Comparison of ENCODE assay signal across 11 mouse cellular contexts in genomic region chr7:107787977-107788620, GRCm38 (mm10). TPM values are rescaled to one million over a fixed set of nuclear protein-coding genes. Genes with fewer than 3 reads are reported as not detected.
DNase-seq lines count a peak whose midpoint lies in the region; ATAC-seq and TF ChIP-seq lines count a peak whose summit lies in the region.
"Had no signal": no experiment of that assay in that cellular context is flagged by ENCODE, and none has a peak within 500 bp of the region (broad histone marks: within the 10 kb centered on the region; RNA-seq: fewer than 3 reads in every experiment).

No protein-coding gene starts in this region.

- no peak overlapping the region for H3K9ac ChIP-seq in liver, embryonic 14.5 days (replicated peaks)
- H3K9ac ChIP-seq: liver, embryonic 15.5 days had no signal

- peak; percentile 11 for DNase-seq in adrenal gland, postnatal 14 days
- no peak for DNase-seq in adrenal gland, postnatal 4 days (ENCODE audit: low spot score in 2 of 2)
- DNase-seq in liver, embryonic 14.5 days (ENCODE audit: low read depth in 3 of 3, low spot score in 3 of 3) = no peak
- no peak for DNase-seq in liver
- DNase-seq in forelimb bud, embryonic 11.5 days (ENCODE audit: low read depth, low spot score) = peak; percentile 28
- DNase-seq in lung, postnatal 25 days (ENCODE audit: low spot score) = peak; percentile 2
- no peak for DNase-seq in testis, postnatal 14 days (ENCODE audit: low spot score)
- no peak for DNase-seq in spleen, postnatal 4 days (ENCODE audit: low spot score in 2 of 2)

- no peak overlapping the region for H3K4me3 ChIP-seq in liver, embryonic 14.5 days (ENCODE audit: insufficient read depth in 1 of 2, low read depth in 2 of 2, low read length in 2 of 2)
- H3K4me3 ChIP-seq: liver, embryonic 15.5 days had no signal

- no peaks in the 10 kb centered on the region for H3K36me3 ChIP-seq in liver, embryonic 14.5 days (replicated peaks; ENCODE audit: control insufficient read depth, insufficient read depth, low read depth)
- H3K36me3 ChIP-seq: liver, embryonic 15.5 days had no signal

- TF ChIP-seq CTCF in liver, embryonic 14.5 days (IDR thresholded peaks at IDR 0.05; ENCODE audit: low read depth) = peak; percentile 33; the same call in 1 of the 2 replicates

- no peak overlapping the region for H3K27ac ChIP-seq in liver, embryonic 14.5 days
- H3K27ac ChIP-seq: liver, embryonic 15.5 days had no signal

- no peak overlapping the region for H3K4me2 ChIP-seq in liver, embryonic 14.5 days (ENCODE audit: low read depth)
- H3K4me2 ChIP-seq: liver, embryonic 15.5 days had no signal

- 33% methylated on average over 3 of the region's 3 CpGs for WGBS in liver, embryonic 14.5 days (ENCODE audit: insufficient replicate concordance)

- H3K9me3 ChIP-seq in liver, embryonic 14.5 days (ENCODE audit: control insufficient read depth, low read length) = no peaks in the 10 kb centered on the region
- H3K9me3 ChIP-seq: liver, embryonic 15.5 days had no signal

- no peak for ATAC-seq in liver, embryonic 14.5 days (ENCODE audit: insufficient read depth)

- no peaks in the 10 kb centered on the region for H3K4me1 ChIP-seq in liver, embryonic 14.5 days (replicated peaks; ENCODE audit: control insufficient read depth in 2 of 2, insufficient read depth in 2 of 2, low read length in 1 of 2)
- H3K4me1 ChIP-seq: liver, embryonic 15.5 days had no signal

- H3K27me3 ChIP-seq in liver, embryonic 14.5 days (ENCODE audit: control insufficient read depth, insufficient read depth, low read length) = no peaks in the 10 kb centered on the region
- H3K27me3 ChIP-seq: liver, embryonic 15.5 days had no signal

- no peak for TF ChIP-seq EP300 in liver, embryonic 14.5 days (IDR thresholded peaks at IDR 0.05; ENCODE audit: low read depth)

RNA-seq across cellular contexts. Expression of gene Ovch2, which starts 12.9 kb away (rescaled TPM):
- not detected in 2 replicates for total RNA-seq in adrenal gland, postnatal 14 days (2021)
- not detected for total RNA-seq in adrenal gland, postnatal 4 days (2021)
- not detected in 2 replicates for polyA plus RNA-seq in liver, embryonic 14.5 days (2012; rRNA removed)
- polyA plus RNA-seq in liver, embryonic 14.5 days (2014; fragmentation: Nextera tagmentation; extraction: Ambion mirVana) = not detected in 2 replicates
- polyA plus RNA-seq: C2C12; liver, embryonic 15.5 days; testis, adult 2 months had no signal

RNA-seq across cellular contexts. Expression of gene Olfr467, which starts 24.0 kb away (rescaled TPM):
- total RNA-seq in adrenal gland, postnatal 14 days (2021) = not detected in 2 replicates
- total RNA-seq in adrenal gland, postnatal 4 days (2021) = not detected
- not detected in 2 replicates for polyA plus RNA-seq in liver, embryonic 14.5 days (2012; rRNA removed)
- polyA plus RNA-seq in liver, embryonic 14.5 days (2014; fragmentation: Nextera tagmentation; extraction: Ambion mirVana) = not detected in 2 replicates
- polyA plus RNA-seq: C2C12; liver, embryonic 15.5 days; testis, adult 2 months had no signal

RNA-seq across cellular contexts. Expression of gene Cyb5r2, which starts 30.3 kb away (rescaled TPM):
- total RNA-seq in adrenal gland, postnatal 14 days (2021) = not detected in 2 replicates
- total RNA-seq in adrenal gland, postnatal 4 days (2021) = under 1 TPM in 1 of 2 experiments, not detected in 1; 0.17 TPM
- 0.02 and 0.09 TPM in 2 replicates for polyA plus RNA-seq in liver, embryonic 14.5 days (2012; rRNA removed)
- polyA plus RNA-seq in liver, embryonic 14.5 days (2014; fragmentation: Nextera tagmentation; extraction: Ambion mirVana) = 0.04 TPM in 1 of 2 replicates, not detected in the other
- polyA plus RNA-seq: C2C12; liver, embryonic 15.5 days had no signal

RNA-seq across cellular contexts. Expression of gene Olfr469, which starts 37.2 kb away (rescaled TPM):
- total RNA-seq in adrenal gland, postnatal 14 days (2021) = not detected in 2 replicates
- total RNA-seq in adrenal gland, postnatal 4 days (2021) = not detected
- polyA plus RNA-seq in liver, embryonic 14.5 days (2012; rRNA removed) = not detected in 2 replicates
- polyA plus RNA-seq in liver, embryonic 14.5 days (2014; fragmentation: Nextera tagmentation; extraction: Ambion mirVana) = not detected in 2 replicates
- polyA plus RNA-seq: C2C12; liver, embryonic 15.5 days; testis, adult 2 months had no signal

RNA-seq across cellular contexts. Expression of gene Olfr470, which starts 59.2 kb away (rescaled TPM):
- total RNA-seq in adrenal gland, postnatal 14 days (2021) = not detected in 2 replicates
- not detected for total RNA-seq in adrenal gland, postnatal 4 days (2021)
- not detected in 2 replicates for polyA plus RNA-seq in liver, embryonic 14.5 days (2012; rRNA removed)
- not detected in 2 replicates for polyA plus RNA-seq in liver, embryonic 14.5 days (2014; fragmentation: Nextera tagmentation; extraction: Ambion mirVana)
- polyA plus RNA-seq: C2C12; liver, embryonic 15.5 days; testis, adult 2 months had no signal

Comparison
In these comparisons a context has a peak if more than half of its experiments do, and no peak if none do; other contexts are left out.
1. DNase-seq: peak in adrenal gland, postnatal 14 days (single experiment), forelimb bud, embryonic 11.5 days (single experiment) and lung, postnatal 25 days (single experiment); none in adrenal gland, postnatal 4 days (0 of 2), liver, embryonic 14.5 days (0 of 3), liver (single experiment), testis, postnatal 14 days (single experiment) and spleen, postnatal 4 days (0 of 2).